Mouse (Mus musculus): ENCODE results near the gene Tubal3. TPM values are rescaled to one million over a fixed set of nuclear protein-coding genes. Genes with fewer than 3 reads are reported as not detected.

Gene Tubal3
- polyA plus RNA-seq, 1 experiment from 2014 or later, result not detected

GRCm38 (mm10) chr13:3907151-3907696, 10.8 kb upstream of the Tubal3 start:
- no peaks in the 10 kb centered on the region for H3K36me3 ChIP-seq (ENCODE audit: control insufficient read depth, insufficient read depth, low read length)
- H3K9ac ChIP-seq (replicated peaks; ENCODE audit: low read depth, low read length), result no peak overlapping the region
- H3K27ac ChIP-seq (ENCODE audit: low read depth, low read length), result no peak overlapping the region
- no peaks in the 10 kb centered on the region for H3K27me3 ChIP-seq (ENCODE audit: control insufficient read depth, insufficient read depth, low read length)
- WGBS, result 91% methylated on average over 6 of the region's 6 CpGs
- H3K4me1 ChIP-seq (ENCODE audit: control insufficient read depth, insufficient read depth, low read length), result no peaks in the 10 kb centered on the region
- H3K4me2 ChIP-seq (ENCODE audit: low read depth, low read length), result no peak overlapping the region
- H3K4me3 ChIP-seq (ENCODE audit: low read depth, low read length), result no peak overlapping the region
- no peaks in the 10 kb centered on the region for H3K9me3 ChIP-seq (ENCODE audit: control insufficient read depth, low read length)
- no peak for ATAC-seq (ENCODE audit: low read depth)

DNA sequence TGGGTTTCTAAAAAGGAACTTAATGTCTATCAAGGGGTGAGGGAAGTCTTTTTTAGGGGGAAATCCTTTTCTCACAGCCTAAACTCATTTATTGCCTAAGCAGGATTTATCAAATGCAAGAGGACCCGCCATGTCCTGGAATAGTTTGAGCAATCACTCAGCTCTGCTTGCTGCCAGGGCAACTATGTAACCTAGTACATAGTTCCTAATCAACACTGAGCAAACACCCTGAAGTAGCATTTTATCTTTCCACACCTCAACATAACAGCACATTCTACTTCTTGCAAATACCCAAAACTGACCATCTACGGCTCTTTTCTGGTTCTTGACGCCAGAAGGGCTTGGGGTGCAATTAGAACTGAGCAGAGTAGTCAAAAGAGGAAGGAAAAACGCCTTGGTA, 9.8 kb upstream of the Tubal3 start:
- ATAC-seq (ENCODE audit: low read depth), result no peak
- H3K27me3 ChIP-seq (ENCODE audit: control insufficient read depth, insufficient read depth, low read length), result no peaks in the 10 kb centered on the region
- H3K9me3 ChIP-seq (ENCODE audit: control insufficient read depth, low read length), result no peaks in the 10 kb centered on the region
- no peaks in the 10 kb centered on the region for H3K4me1 ChIP-seq (ENCODE audit: control insufficient read depth, insufficient read depth, low read length)
- no peak overlapping the region for H3K27ac ChIP-seq (ENCODE audit: low read depth, low read length)
- no peaks in the 10 kb centered on the region for H3K36me3 ChIP-seq (ENCODE audit: control insufficient read depth, insufficient read depth, low read length)
- WGBS, result 90% methylated on average over 4 of the region's 4 CpGs
- no peak overlapping the region for H3K9ac ChIP-seq (replicated peaks; ENCODE audit: low read depth, low read length)
- no peak overlapping the region for H3K4me3 ChIP-seq (ENCODE audit: low read depth, low read length)
- no peak overlapping the region for H3K4me2 ChIP-seq (ENCODE audit: low read depth, low read length)

DNA sequence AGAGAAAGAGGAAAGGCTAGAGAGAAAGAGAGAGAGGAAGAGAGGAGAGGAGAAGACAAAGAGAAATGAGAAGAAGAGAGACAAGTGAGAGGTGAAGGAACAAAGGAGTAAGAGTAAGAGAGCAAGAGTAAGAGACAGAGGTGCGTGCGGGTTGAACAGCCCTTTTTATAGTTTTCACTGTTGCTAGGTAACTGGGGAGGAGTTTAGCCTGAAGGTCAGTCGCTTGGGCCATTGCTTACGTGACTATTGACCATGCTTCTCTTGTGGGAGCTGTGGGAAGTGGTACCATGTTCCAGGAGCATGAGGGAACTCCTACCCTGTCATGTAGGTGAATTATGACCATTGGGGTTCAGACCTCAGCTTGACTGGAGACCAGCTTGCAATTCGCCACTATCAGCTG, 7.7 kb upstream of the Tubal3 start:
- H3K27me3 ChIP-seq (ENCODE audit: control insufficient read depth, insufficient read depth, low read length), result no peaks in the 10 kb centered on the region
- no peak overlapping the region for H3K27ac ChIP-seq (ENCODE audit: low read depth, low read length)
- no peaks in the 10 kb centered on the region for H3K4me1 ChIP-seq (ENCODE audit: control insufficient read depth, insufficient read depth, low read length)
- no peak overlapping the region for H3K9ac ChIP-seq (replicated peaks; ENCODE audit: low read depth, low read length)
- no peaks in the 10 kb centered on the region for H3K36me3 ChIP-seq (ENCODE audit: control insufficient read depth, insufficient read depth, low read length)
- H3K4me2 ChIP-seq (ENCODE audit: low read depth, low read length), result no peak overlapping the region
- 69% methylated on average over 5 of the region's 5 CpGs for WGBS
- ATAC-seq (ENCODE audit: low read depth), result no peak
- no peak overlapping the region for H3K4me3 ChIP-seq (ENCODE audit: low read depth, low read length)
- no peaks in the 10 kb centered on the region for H3K9me3 ChIP-seq (ENCODE audit: control insufficient read depth, low read length)

DNA sequence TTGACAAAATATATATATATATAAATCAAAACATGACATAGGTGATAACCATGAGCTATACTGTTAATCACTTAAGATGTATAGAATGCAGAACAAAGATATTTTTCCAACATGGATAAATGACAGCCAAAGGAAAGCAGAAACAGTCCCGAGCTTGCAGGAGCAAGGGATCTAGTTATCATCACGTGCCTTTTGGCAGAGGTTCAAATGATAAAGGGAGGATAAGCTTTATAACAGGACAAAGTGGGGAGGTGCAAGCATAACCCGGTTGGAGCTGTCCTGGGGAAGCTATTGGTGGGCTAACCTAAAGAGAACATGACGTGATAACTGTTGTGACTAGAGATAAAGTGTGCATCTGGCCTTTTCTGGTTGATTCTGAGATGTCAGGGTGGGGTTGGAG, 4.6 kb upstream of the Tubal3 start:
- H3K27ac ChIP-seq (ENCODE audit: low read depth, low read length), result no peak overlapping the region
- H3K36me3 ChIP-seq (ENCODE audit: control insufficient read depth, insufficient read depth, low read length), result no peaks in the 10 kb centered on the region
- no peaks in the 10 kb centered on the region for H3K27me3 ChIP-seq (ENCODE audit: control insufficient read depth, insufficient read depth, low read length)
- no peak overlapping the region for H3K4me2 ChIP-seq (ENCODE audit: low read depth, low read length)
- no peak for ATAC-seq (ENCODE audit: low read depth)
- 93% methylated on average over 4 of the region's 4 CpGs for WGBS
- no peaks in the 10 kb centered on the region for H3K9me3 ChIP-seq (ENCODE audit: control insufficient read depth, low read length)
- H3K4me1 ChIP-seq (ENCODE audit: control insufficient read depth, insufficient read depth, low read length), result 0 out of 2 replicates have a peak, but pooled peaks cover 6% of the 10 kb centered on the region
- no peak overlapping the region for H3K9ac ChIP-seq (replicated peaks; ENCODE audit: low read depth, low read length)
- H3K4me3 ChIP-seq (ENCODE audit: low read depth, low read length), result no peak overlapping the region

GRCm38 (mm10) chr13:3924483-3924882, 6.4 kb downstream of the Tubal3 start:
- no peak for ATAC-seq (ENCODE audit: low read depth)

DNA sequence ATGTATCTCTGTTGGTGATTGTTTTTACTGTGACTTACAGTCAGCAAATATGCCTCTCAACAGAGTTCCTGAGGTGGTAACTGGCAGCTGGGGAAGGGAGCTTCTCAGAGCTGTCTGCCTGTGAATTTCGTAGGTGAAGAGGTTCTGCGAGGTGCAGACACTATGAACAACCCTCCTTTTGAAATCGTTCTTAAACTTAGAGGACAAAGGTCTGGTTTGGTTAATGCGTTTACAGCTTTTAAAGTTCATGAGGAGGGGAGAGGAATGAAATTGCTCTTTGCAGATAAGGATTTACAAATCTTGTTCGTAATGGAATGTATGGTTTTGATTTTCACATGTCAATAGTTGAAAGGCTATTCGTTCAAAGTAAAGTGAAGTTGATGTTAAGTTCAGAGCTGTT, 7.6 kb downstream of the Tubal3 start:
- Histone ChIP-seq H3K4me1 (ENCODE audit: control insufficient read depth, insufficient read depth, low read length) (no peaks in the 10 kb centered on the region), H3K4me3 (ENCODE audit: low read depth, low read length) (no peak overlapping the region), H3K27me3 (ENCODE audit: control insufficient read depth, insufficient read depth, low read length) (no peaks in the 10 kb centered on the region), H3K4me2 (ENCODE audit: low read depth, low read length) (no peak overlapping the region), H3K9me3 (ENCODE audit: control insufficient read depth, low read length) (no peaks in the 10 kb centered on the region), H3K36me3 (ENCODE audit: control insufficient read depth, insufficient read depth, low read length) (no peaks in the 10 kb centered on the region), H3K27ac (ENCODE audit: low read depth, low read length) (no peak overlapping the region), H3K9ac (replicated peaks; ENCODE audit: low read depth, low read length) (no peak overlapping the region)
- 85% methylated on average over 6 of the region's 6 CpGs for WGBS
- no peak for ATAC-seq (ENCODE audit: low read depth)

More at GRCm38 (mm10) chr13:3924483-3924882, 6.4 kb downstream of the Tubal3 start:
- Histone ChIP-seq H3K4me1 (ENCODE audit: control insufficient read depth, insufficient read depth, low read length) (no peaks in the 10 kb centered on the region), H3K36me3 (ENCODE audit: control insufficient read depth, insufficient read depth, low read length) (no peaks in the 10 kb centered on the region), H3K27me3 (ENCODE audit: control insufficient read depth, insufficient read depth, low read length) (no peaks in the 10 kb centered on the region), H3K9me3 (ENCODE audit: control insufficient read depth, low read length) (no peaks in the 10 kb centered on the region), H3K9ac (replicated peaks; ENCODE audit: low read depth, low read length) (no peak overlapping the region), H3K27ac (ENCODE audit: low read depth, low read length) (no peak overlapping the region), H3K4me2 (ENCODE audit: low read depth, low read length) (no peak overlapping the region), H3K4me3 (ENCODE audit: low read depth, low read length) (no peak overlapping the region)
- WGBS, result 93% methylated on average over 5 of the region's 5 CpGs

GRCm38 (mm10) chr13:3926046-3926445, 8.0 kb downstream of the Tubal3 start:
- no peak overlapping the region for H3K9ac ChIP-seq (replicated peaks; ENCODE audit: low read depth, low read length)
- no peak for ATAC-seq (ENCODE audit: low read depth)
- 93% methylated on average over 6 of the region's 6 CpGs for WGBS
- no peak overlapping the region for H3K4me3 ChIP-seq (ENCODE audit: low read depth, low read length)
- no peak overlapping the region for H3K27ac ChIP-seq (ENCODE audit: low read depth, low read length)
- no peaks in the 10 kb centered on the region for H3K27me3 ChIP-seq (ENCODE audit: control insufficient read depth, insufficient read depth, low read length)
- H3K9me3 ChIP-seq (ENCODE audit: control insufficient read depth, low read length), result no peaks in the 10 kb centered on the region
- H3K4me1 ChIP-seq (ENCODE audit: control insufficient read depth, insufficient read depth, low read length), result no peaks in the 10 kb centered on the region
- H3K4me2 ChIP-seq (ENCODE audit: low read depth, low read length), result no peak overlapping the region
- no peaks in the 10 kb centered on the region for H3K36me3 ChIP-seq (ENCODE audit: control insufficient read depth, insufficient read depth, low read length)

DNA sequence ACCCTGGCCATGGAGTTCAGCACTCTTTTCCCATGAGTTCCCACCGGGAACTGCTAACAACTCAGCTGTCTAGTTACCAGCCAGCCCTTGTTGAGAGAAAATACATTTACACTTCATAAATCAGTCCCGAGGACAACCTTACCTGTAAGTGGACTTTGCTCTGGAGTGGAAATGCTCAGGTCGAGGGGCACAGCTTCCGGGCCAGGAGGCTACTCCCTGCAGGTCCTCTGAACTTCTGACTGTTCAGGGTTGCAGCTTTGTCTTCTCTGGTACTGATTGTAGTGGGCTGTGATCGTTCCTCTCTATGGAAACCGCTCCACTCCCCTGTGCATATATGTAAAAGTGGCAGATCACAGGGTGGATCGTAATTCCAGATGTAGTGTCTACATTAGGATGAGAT, 26.6 kb downstream of the Tubal3 start:
- Histone ChIP-seq H3K27me3 (ENCODE audit: control insufficient read depth, insufficient read depth, low read length) (no peaks in the 10 kb centered on the region), H3K36me3 (ENCODE audit: control insufficient read depth, insufficient read depth, low read length) (no peaks in the 10 kb centered on the region), H3K4me2 (ENCODE audit: low read depth, low read length) (no peak overlapping the region), H3K27ac (ENCODE audit: low read depth, low read length) (no peak overlapping the region), H3K9ac (replicated peaks; ENCODE audit: low read depth, low read length) (no peak overlapping the region), H3K9me3 (ENCODE audit: control insufficient read depth, low read length) (no peaks in the 10 kb centered on the region), H3K4me3 (ENCODE audit: low read depth, low read length) (no peak overlapping the region), H3K4me1 (ENCODE audit: control insufficient read depth, insufficient read depth, low read length) (no peaks in the 10 kb centered on the region)
- 73% methylated on average over 7 of the region's 7 CpGs for WGBS
- no peak for ATAC-seq (ENCODE audit: low read depth)

DNA sequence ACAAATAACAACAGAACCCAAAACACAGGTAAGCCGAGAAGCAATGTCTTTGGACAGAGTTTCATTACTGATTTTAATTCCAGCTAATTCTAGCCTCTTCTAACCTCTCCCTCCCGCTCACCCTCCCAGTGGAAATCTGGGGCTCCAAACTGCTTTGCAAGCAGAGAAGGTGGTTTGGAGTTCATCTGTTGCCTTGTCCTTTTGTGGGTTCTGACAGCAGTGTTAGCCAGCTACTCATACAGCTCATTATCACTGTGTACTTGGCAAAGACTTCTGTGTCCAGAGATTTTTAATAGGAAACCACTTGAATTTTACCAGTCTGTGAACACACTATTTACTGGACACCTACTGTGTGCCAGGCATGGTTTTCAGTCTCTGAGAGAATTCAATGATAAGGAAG, 27.2 kb downstream of the Tubal3 start, which contains the start of gene Ucn3:
TSS of gene Ucn3 (minus strand) at position 101 of the 400 bp plus-strand sequence.
- Histone ChIP-seq H3K27me3 (ENCODE audit: control insufficient read depth, insufficient read depth, low read length) (no peaks in the 10 kb centered on the region), H3K4me3 (ENCODE audit: low read depth, low read length) (no peak within 1 kb of the TSS), H3K9ac (replicated peaks; ENCODE audit: low read depth, low read length) (no peak within 1 kb of the TSS), H3K9me3 (ENCODE audit: control insufficient read depth, low read length) (no peaks in the 10 kb centered on the region), H3K36me3 (ENCODE audit: control insufficient read depth, insufficient read depth, low read length) (no peaks in the 10 kb centered on the region), H3K27ac (ENCODE audit: low read depth, low read length) (no peak within 1 kb of the TSS), H3K4me1 (ENCODE audit: control insufficient read depth, insufficient read depth, low read length) (no peaks in the 10 kb centered on the region), H3K4me2 (ENCODE audit: low read depth, low read length) (no peak within 1 kb of the TSS)
- ATAC-seq (ENCODE audit: low read depth), result no peak
- WGBS, result 78% methylated on average over 2 of the region's 2 CpGs
